Mouse (Mus musculus) ES-Bruce4 (cell line): ENCODE measurements at regions not wholly inside any gene's neighbourhood (a gene's known extent, or its start where the extent isn't known, plus 50 kb on each side); places are given as distances from the start of the nearest gene placed in this dataset.

Experiments
- H3K27ac ChIP-seq: 2 replicates; pipeline ENCODE4 v1.5.1; 2012; ENCODE audit warnings: low read length, inconsistent platforms; ENCODE audit not compliant: insufficient read depth
- H3K27me3 ChIP-seq: 2 replicates; pipeline ENCODE4 v1.6.1; 2012; ENCODE audit warnings: mild to moderate bottlenecking, low read length, inconsistent platforms; ENCODE audit not compliant: control insufficient read depth, poor library complexity, insufficient read depth, severe bottlenecking
- H3K36me3 ChIP-seq: 2 replicates; pipeline ENCODE4 v1.6.1; 2012; ENCODE audit warnings: inconsistent platforms, mild to moderate bottlenecking, low read length, moderate library complexity; ENCODE audit not compliant: control insufficient read depth, poor library complexity, insufficient read depth, severe bottlenecking
- H3K4me1 ChIP-seq: one replicate; pipeline ENCODE4 v1.8.1; 2011; ENCODE audit warnings: low read length; ENCODE audit not compliant: control insufficient read depth, insufficient read depth
- H3K4me3 ChIP-seq: 2 replicates; pipeline ENCODE4 v1.5.1; 2011; ENCODE audit warnings: low read depth, mild to moderate bottlenecking, low read length
- H3K9ac ChIP-seq: 2 replicates; pipeline ENCODE4 v1.6.1; 2012; ENCODE audit warnings: low read depth, mild to moderate bottlenecking, inconsistent platforms; ENCODE audit not compliant: poor library complexity, severe bottlenecking
- H3K9me3 ChIP-seq: replicated peaks from 2 replicates; pipeline ENCODE4 v1.6.1; 2012; ENCODE audit warnings: mild to moderate bottlenecking, low read length, inconsistent platforms; ENCODE audit not compliant: control insufficient read depth, poor library complexity, insufficient read depth, severe bottlenecking
- CTCF ChIP-seq: IDR thresholded peaks from one replicate; pipeline ENCODE4 v1.8.1; 2011; ENCODE audit warnings: low read depth, low read length
- EP300 ChIP-seq: IDR thresholded peaks from 2 replicates; pipeline ENCODE4 v1.6.1; 2011; ENCODE audit warnings: low read depth, low read length; ENCODE audit not compliant: insufficient read depth
- POLR2A ChIP-seq: IDR thresholded peaks from one replicate; pipeline ENCODE4 v1.8.1; 2011; ENCODE audit warnings: low read length; ENCODE audit not compliant: insufficient read depth

GRCm38 (mm10) chr3:33398326-33398725 is 255.3 kb upstream of the Pex5l start:
- H3K9ac ChIP-seq = no peak overlapping the region
- no peaks in the 10 kb centered on the region for H3K27me3 ChIP-seq
- no peak overlapping the region for H3K27ac ChIP-seq
- TF ChIP-seq CTCF = no peak
- TF ChIP-seq EP300 = no peak
- no peak for TF ChIP-seq POLR2A
- H3K36me3 ChIP-seq = no peaks in the 10 kb centered on the region
- no peaks in the 10 kb centered on the region for H3K4me1 ChIP-seq
- no peak overlapping the region for H3K4me3 ChIP-seq
- no peaks in the 10 kb centered on the region for H3K9me3 ChIP-seq

- Histone ChIP-seq H3K27ac (no peak overlapping the region), H3K9me3 (no peaks in the 10 kb centered on the region), H3K4me1 (no peaks in the 10 kb centered on the region), H3K27me3 (no peaks in the 10 kb centered on the region), H3K9ac (no peak overlapping the region), H3K36me3 (no peaks in the 10 kb centered on the region), H3K4me3 (no peak overlapping the region)
- TF ChIP-seq CTCF (no peak), POLR2A (no peak), EP300 (no peak)
Measured at GRCm38 (mm10) chr3:33397217-33397616, 254.2 kb upstream of the Pex5l start.

GRCm38 (mm10) chr3:33392541-33392822 is 249.4 kb upstream of the Pex5l start:
- no peak for TF ChIP-seq POLR2A
- TF ChIP-seq EP300 = no peak
- no peak for TF ChIP-seq CTCF
- no peaks in the 10 kb centered on the region for H3K4me1 ChIP-seq

GRCm38 (mm10) chr3:33391765-33392540 is 248.9 kb upstream of the Pex5l start:
- no peak overlapping the region for H3K9ac ChIP-seq
- H3K27me3 ChIP-seq = no peaks in the 10 kb centered on the region
- no peaks in the 10 kb centered on the region for H3K4me1 ChIP-seq
- no peaks in the 10 kb centered on the region for H3K36me3 ChIP-seq
- no peaks in the 10 kb centered on the region for H3K9me3 ChIP-seq
- no peak overlapping the region for H3K27ac ChIP-seq
- H3K4me3 ChIP-seq = no peak overlapping the region
- no peak for TF ChIP-seq EP300
- TF ChIP-seq CTCF = no peak
- TF ChIP-seq POLR2A = no peak

More at GRCm38 (mm10) chr3:33392541-33392822, 249.4 kb upstream of the Pex5l start:
- Histone ChIP-seq H3K27me3 (no peaks in the 10 kb centered on the region), H3K36me3 (no peaks in the 10 kb centered on the region), H3K4me3 (no peak overlapping the region), H3K27ac (no peak overlapping the region), H3K9me3 (no peaks in the 10 kb centered on the region), H3K9ac (no peak overlapping the region)

- no peak overlapping the region for H3K27ac ChIP-seq
- H3K4me3 ChIP-seq = no peak overlapping the region
- H3K36me3 ChIP-seq = no peaks in the 10 kb centered on the region
- no peaks in the 10 kb centered on the region for H3K9me3 ChIP-seq
- H3K27me3 ChIP-seq = no peaks in the 10 kb centered on the region
- TF ChIP-seq EP300 = no peak
- no peak for TF ChIP-seq POLR2A
- TF ChIP-seq CTCF = no peak
- H3K4me1 ChIP-seq = no peaks in the 10 kb centered on the region
- H3K9ac ChIP-seq = no peak overlapping the region
Measured at GRCm38 (mm10) chr3:33388171-33388570, 245.1 kb upstream of the Pex5l start.

GRCm38 (mm10) chr3:33383622-33384021 is 240.6 kb upstream of the Pex5l start:
- Histone ChIP-seq H3K27ac (no peak overlapping the region), H3K4me3 (no peak overlapping the region), H3K27me3 (no peaks in the 10 kb centered on the region; the same call in 1 of the 2 replicates), H3K4me1 (no peaks in the 10 kb centered on the region), H3K36me3 (no peaks in the 10 kb centered on the region), H3K9ac (no peak overlapping the region), H3K9me3 (no peaks in the 10 kb centered on the region)
- no peak for TF ChIP-seq POLR2A
- TF ChIP-seq EP300 = no peak
- TF ChIP-seq CTCF = no peak
